Mouse (Mus musculus) MEL (cell line): Measurements from ENCODE around the gene Kcnj6.

Source experiments
- CTCF ChIP-seq, 3 experiments: IDR thresholded peaks in 2 of 3; conservative IDR thresholded peaks in 1 of 3; 2 replicates each; pipeline ENCODE4 v1.5.1; 2011 to 2012; ENCODE audit warnings: low read length in 3 of 3, low read depth in 2 of 3, mild to moderate bottlenecking in 2 of 3, improper control_type of control experiment in 1 of 3, inconsistent platforms in 1 of 3, mixed read lengths in 1 of 3, moderate library complexity in 1 of 3; ENCODE audit not compliant: control insufficient read depth in 1 of 3, insufficient read depth in 1 of 3, poor library complexity in 1 of 3, severe bottlenecking in 1 of 3
- EP300 ChIP-seq, 2 experiments: IDR thresholded peaks; 2 replicates each; pipeline ENCODE4 v1.6.1; 2011; ENCODE audit warnings: improper control_type of control experiment in 2 of 2, low read length in 2 of 2, low read depth in 1 of 2, mild to moderate bottlenecking in 1 of 2
- POLR2A ChIP-seq, 2 experiments: IDR thresholded peaks; 2 replicates each; pipeline ENCODE4 v1.6.1; 2011 to 2012; ENCODE audit warnings: low read length in 2 of 2, mild to moderate bottlenecking in 2 of 2, control low read depth in 1 of 2, improper control_type of control experiment in 1 of 2, low read depth in 1 of 2, moderate library complexity in 1 of 2; ENCODE audit not compliant: control insufficient read depth in 1 of 2, insufficient read depth in 1 of 2, poor library complexity in 1 of 2
- POLR2AphosphoS5 ChIP-seq: IDR thresholded peaks from 2 replicates; pipeline ENCODE4 v1.6.1; 2012; ENCODE audit warnings: low read depth, borderline replicate concordance, mild to moderate bottlenecking, inconsistent platforms, low read length, moderate library complexity, mixed read lengths

DNA sequence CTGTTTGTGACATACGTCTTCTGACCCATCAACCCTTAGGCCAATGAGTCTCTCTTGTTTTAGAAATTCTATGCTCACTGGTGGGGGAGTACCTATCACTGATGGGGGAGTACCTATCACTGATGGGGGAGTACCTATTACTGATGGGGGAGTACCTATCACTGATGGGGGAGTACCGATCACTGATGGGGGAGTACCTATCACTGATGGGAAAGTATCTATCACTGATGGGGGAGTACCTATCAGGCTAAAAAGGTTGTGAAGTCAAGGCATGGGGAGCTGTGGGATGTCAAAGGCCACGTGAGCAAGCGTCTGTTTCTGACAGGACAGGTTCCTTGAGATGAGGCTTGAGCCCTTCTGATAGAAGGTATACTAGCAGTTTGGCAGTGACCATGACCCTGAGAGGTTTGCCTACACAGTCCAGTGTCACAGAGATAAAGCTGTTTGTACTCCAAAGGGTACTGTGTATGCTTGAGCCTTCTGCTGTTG, 105.3 kb downstream of the Kcnj6 start:
- TF ChIP-seq CTCF (IDR thresholded peaks at IDR 0.05 in 2 of 3, conservative IDR thresholded peaks at IDR 0.05 in 1 of 3; ENCODE audit: control insufficient read depth in 1 of 3, insufficient read depth in 1 of 3, low read depth in 2 of 3, low read length in 3 of 3, poor library complexity in 1 of 3, severe bottlenecking in 1 of 3) (no peak), EP300 (IDR thresholded peaks at IDR 0.05; ENCODE audit: low read depth in 1 of 2, low read length in 2 of 2) (no peak), POLR2A (IDR thresholded peaks at IDR 0.05; ENCODE audit: control insufficient read depth in 1 of 2, insufficient read depth in 1 of 2, low read depth in 1 of 2, low read length in 2 of 2, poor library complexity in 1 of 2) (no peak), POLR2AphosphoS5 (no peak)
